Mouse (Mus musculus) neural tube, embryonic 11.5 days (tissue): ENCODE measurements around the gene Aspa. TPM values are rescaled to one million over a fixed set of nuclear protein-coding genes. Genes with fewer than 3 reads are reported as not detected.
"Not testable (repeated sequence)": the region's sequence is repeated elsewhere in the genome, so short reads cannot be mapped to it uniquely, and the experiment has no call there.

ENCODE experiments used
- ATAC-seq: fragments of 200-750 bp; cut with Nextera tagmentation; 2 replicates; pipeline ENCODE4 v1.8.0; 2017; ENCODE audit warnings: moderate number of reproducible peaks, mild to moderate bottlenecking, moderate TSS enrichment, moderate library complexity; ENCODE audit not compliant: insufficient read depth, low FRiP score, low TSS enrichment
- DNase-seq: peaks from one replicate; pipeline ENCODE4 v3.0.0-alpha.2; 2015; ENCODE audit warnings: low spot score
- H3K27ac ChIP-seq: fragments of 300-500 bp; sonication (generic); 2 replicates; pipeline ENCODE4 v1.5.1; 2014; ENCODE audit warnings: low read depth, mild to moderate bottlenecking, low read length
- H3K27me3 ChIP-seq: fragments of 300-500 bp; sonication (generic); 2 replicates; pipeline ENCODE4 v1.6.1; 2014; ENCODE audit warnings: mild to moderate bottlenecking, low read length, mixed read lengths; ENCODE audit not compliant: control insufficient read depth, insufficient read depth
- H3K36me3 ChIP-seq: fragments of 300-500 bp; sonication (generic); 2 replicates; pipeline ENCODE4 v1.6.1; 2014; ENCODE audit warnings: mild to moderate bottlenecking, low read length, moderate library complexity, mixed read lengths; ENCODE audit not compliant: control insufficient read depth, insufficient read depth
- H3K4me1 ChIP-seq: fragments of 300-500 bp; sonication (generic); 2 replicates; pipeline ENCODE4 v1.6.1; 2014; ENCODE audit warnings: low read length, mixed read lengths; ENCODE audit not compliant: control insufficient read depth, insufficient read depth
- H3K4me2 ChIP-seq: fragments of 300-500 bp; sonication (generic); 2 replicates; pipeline ENCODE4 v1.6.1; 2014; ENCODE audit warnings: low read depth, mild to moderate bottlenecking, moderate library complexity
- H3K4me3 ChIP-seq: fragments of 300-500 bp; sonication (generic); 2 replicates; pipeline ENCODE4 v1.5.1; 2014; ENCODE audit warnings: low read depth, low read length
- H3K9ac ChIP-seq: fragments of 300-500 bp; sonication (generic); 2 replicates; pipeline ENCODE4 v1.6.1; 2014; ENCODE audit warnings: mild to moderate bottlenecking, low read length
- H3K9me3 ChIP-seq: fragments of 300-500 bp; sonication (generic); 2 replicates; pipeline ENCODE4 v1.6.1; 2016; ENCODE audit warnings: low read length; ENCODE audit not compliant: control insufficient read depth
- WGBS: fragments of 180-500 bp; shearing (Covaris S2); extraction: QIAGEN DNeasy Blood & Tissue Kit; methylation state at CpG from one replicate; pipeline ENCODE4 v1.1.7; 2014; 5-methylcytosine and 5-hydroxymethylcytosine counted together
- polyA plus RNA-seq: library from polyadenylated mRNA; unstranded; fragments of >200 nt; fragmentation: Nextera tagmentation; extraction: Ambion mirVana; gene quantifications from 2 replicates; pipeline ENCODE4 v1.2.1, GENCODE M21; 2014

Aspa gene
- polyA plus RNA-seq = 0.15 TPM in 1 of 2 replicates, not detected in the other

DNA sequence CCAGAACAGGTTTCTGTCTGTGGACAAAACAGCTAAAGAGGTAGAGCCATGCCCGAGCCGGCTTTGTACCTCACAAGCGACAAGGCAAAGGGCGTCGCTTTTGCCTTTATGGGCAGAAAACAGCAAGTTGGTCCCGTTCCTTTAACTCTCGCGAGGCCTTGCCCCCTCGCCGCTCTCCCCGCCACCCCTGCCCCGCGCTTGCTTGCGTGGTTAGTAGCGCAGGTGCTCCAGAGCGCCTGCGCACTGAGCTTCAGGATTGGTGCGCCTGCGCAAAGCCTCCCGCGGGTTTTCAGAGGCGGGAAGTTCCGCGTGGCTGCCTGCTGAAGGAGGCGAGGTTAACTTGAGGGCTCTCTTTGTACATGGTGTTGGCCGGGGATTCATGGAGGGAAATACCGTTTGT is at the start of gene Aspa, which contains the start of the genes Gm49340 and Spata22:
Gene Aspa (minus strand): TSS at position 155 of the 400 bp plus-strand sequence.
Gene Gm49340 (plus strand): TSS at position 300 of the 400 bp plus-strand sequence.
Gene Spata22 (plus strand): TSS at position 300 of the 400 bp plus-strand sequence.
- 85% methylated on average over 27 of the region's 27 CpGs for WGBS
- H3K9ac ChIP-seq = no peak within 1 kb of the TSS
- H3K9me3 ChIP-seq = no peaks in the 10 kb centered on the region
- H3K4me2 ChIP-seq = no peak within 1 kb of the TSS
- DNase-seq (no peak), ATAC-seq (no peak)
- no peak within 1 kb of the TSS for H3K4me3 ChIP-seq
- no peaks in the 10 kb centered on the region for H3K27me3 ChIP-seq
- H3K4me1 ChIP-seq = no peaks in the 10 kb centered on the region
- no peaks in the 10 kb centered on the region for H3K36me3 ChIP-seq
- H3K27ac ChIP-seq = no peak within 1 kb of the TSS

DNA sequence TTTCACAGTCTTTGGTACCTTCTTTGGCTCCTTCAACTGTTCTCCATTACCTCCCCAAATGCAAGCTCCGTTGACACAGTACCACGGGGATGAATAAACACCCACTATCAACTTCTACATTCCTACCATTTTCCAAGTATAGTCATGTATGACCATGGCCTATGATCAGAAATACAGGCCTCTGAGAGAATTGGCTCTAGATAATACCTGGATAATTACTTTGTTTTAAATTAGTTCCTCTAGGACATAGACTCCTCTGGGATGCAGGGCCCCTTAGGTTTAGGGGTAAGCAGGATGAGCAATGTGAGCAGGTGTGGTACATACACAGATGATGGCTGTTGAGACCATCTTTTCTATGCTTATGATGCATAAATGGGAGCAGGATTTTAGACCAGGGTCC is 41.5 kb upstream of the Aspa start, which contains the start of gene Olfr376:
Gene Olfr376 (plus strand): TSS at position 301 of the 400 bp plus-strand sequence.
- Histone ChIP-seq H3K4me3 (no peak within 1 kb of the TSS), H3K36me3 (no peaks in the 10 kb centered on the region), H3K4me1 (no peaks in the 10 kb centered on the region), H3K27me3 (no peaks in the 10 kb centered on the region), H3K9ac (no peak within 1 kb of the TSS), H3K4me2 (no peak within 1 kb of the TSS), H3K9me3 (no peaks in the 10 kb centered on the region), H3K27ac (no peak within 1 kb of the TSS)
- ATAC-seq (no peak), DNase-seq (no peak)
- WGBS = 85% methylated on average over 2 of the region's 2 CpGs

DNA sequence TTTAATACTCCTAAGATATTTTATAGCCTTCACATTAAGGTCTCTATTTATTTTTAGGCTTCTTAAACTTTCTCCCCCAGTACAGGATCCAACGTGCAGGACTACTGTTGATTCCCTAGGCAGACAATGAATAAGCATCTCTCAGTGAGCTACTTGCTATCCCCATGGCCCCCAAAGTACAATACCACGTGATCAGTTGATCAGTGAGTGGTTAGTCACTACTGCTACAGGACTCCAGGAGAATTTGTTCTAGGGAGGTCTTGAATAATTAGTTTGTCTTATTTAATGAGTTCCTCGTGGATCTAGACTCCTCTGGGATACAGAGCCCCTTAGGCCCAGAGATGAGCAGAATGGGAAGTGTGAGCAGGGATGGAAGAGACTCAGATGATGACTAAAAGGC is 21.1 kb upstream of the Aspa start, which contains the start of gene Olfr20:
Gene Olfr20 (plus strand): TSS at position 301 of the 400 bp plus-strand sequence.
- no peak within 1 kb of the TSS for H3K4me2 ChIP-seq
- no peak within 1 kb of the TSS for H3K9ac ChIP-seq
- no peaks in the 10 kb centered on the region for H3K27me3 ChIP-seq
- 54% methylated on average over 3 of the region's 3 CpGs for WGBS
- no peak within 1 kb of the TSS for H3K4me3 ChIP-seq
- no peaks in the 10 kb centered on the region for H3K36me3 ChIP-seq
- H3K9me3 ChIP-seq = no peaks in the 10 kb centered on the region
- H3K27ac ChIP-seq = no peak within 1 kb of the TSS
- H3K4me1 ChIP-seq = no peaks in the 10 kb centered on the region
- no peak for ATAC-seq
- no peak for DNase-seq

DNA sequence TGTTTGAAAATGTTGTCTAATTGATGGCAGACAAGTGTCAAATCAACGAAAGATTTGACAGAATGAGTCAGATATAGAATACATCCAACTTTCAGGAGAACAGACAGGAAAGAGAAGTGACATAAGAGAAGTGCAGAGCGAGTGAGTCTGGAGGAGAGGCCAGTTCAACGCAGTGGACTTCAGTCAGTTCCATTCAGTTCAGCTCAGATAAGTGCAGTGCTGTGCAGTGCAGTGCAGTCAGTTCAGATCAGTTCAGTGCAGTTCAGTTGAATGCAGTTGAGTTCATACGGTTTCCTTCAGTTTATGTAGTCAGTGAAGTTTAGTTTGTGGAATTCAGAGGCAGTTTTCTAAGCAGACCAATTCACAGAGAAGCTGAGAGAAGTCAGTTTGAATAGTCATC is 7.5 kb upstream of the Aspa start:
- no peaks in the 10 kb centered on the region for H3K36me3 ChIP-seq
- no peak overlapping the region for H3K4me3 ChIP-seq
- no peak for ATAC-seq
- no peak overlapping the region for H3K27ac ChIP-seq
- DNase-seq = no peak
- no peak overlapping the region for H3K9ac ChIP-seq
- WGBS = 81% methylated on average over 4 of the region's 4 CpGs
- H3K27me3 ChIP-seq = no peaks in the 10 kb centered on the region
- H3K4me1 ChIP-seq = no peaks in the 10 kb centered on the region
- H3K9me3 ChIP-seq = no peaks in the 10 kb centered on the region
- no peak overlapping the region for H3K4me2 ChIP-seq

DNA sequence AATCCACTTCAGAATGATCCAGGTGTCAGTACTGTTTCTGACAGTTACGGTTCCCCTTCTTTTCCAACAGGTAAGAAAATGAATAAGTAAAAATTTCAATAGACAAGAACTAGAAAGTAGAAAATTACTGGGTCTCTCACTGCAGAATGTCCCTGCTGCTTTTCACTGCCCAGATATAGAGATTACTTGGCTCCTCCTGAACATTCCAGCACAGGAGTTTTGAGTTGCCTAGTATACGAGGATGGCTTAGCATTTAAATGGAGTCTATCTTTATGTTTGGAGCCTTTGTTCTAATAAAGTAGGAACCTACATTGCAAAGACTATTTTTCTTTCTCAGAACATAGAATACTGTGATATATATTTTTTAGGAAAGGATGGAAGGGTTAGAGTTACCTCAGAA is 4.0 kb upstream of the Aspa start:
- no peaks in the 10 kb centered on the region for H3K9me3 ChIP-seq
- H3K27me3 ChIP-seq = no peaks in the 10 kb centered on the region
- 77% methylated on average over 2 of the region's 2 CpGs for WGBS
- no peak for DNase-seq
- no peak for ATAC-seq
- no peak overlapping the region for H3K9ac ChIP-seq
- no peaks in the 10 kb centered on the region for H3K4me1 ChIP-seq
- no peak overlapping the region for H3K4me2 ChIP-seq
- no peak overlapping the region for H3K27ac ChIP-seq
- no peak overlapping the region for H3K4me3 ChIP-seq
- H3K36me3 ChIP-seq = no peaks in the 10 kb centered on the region

DNA sequence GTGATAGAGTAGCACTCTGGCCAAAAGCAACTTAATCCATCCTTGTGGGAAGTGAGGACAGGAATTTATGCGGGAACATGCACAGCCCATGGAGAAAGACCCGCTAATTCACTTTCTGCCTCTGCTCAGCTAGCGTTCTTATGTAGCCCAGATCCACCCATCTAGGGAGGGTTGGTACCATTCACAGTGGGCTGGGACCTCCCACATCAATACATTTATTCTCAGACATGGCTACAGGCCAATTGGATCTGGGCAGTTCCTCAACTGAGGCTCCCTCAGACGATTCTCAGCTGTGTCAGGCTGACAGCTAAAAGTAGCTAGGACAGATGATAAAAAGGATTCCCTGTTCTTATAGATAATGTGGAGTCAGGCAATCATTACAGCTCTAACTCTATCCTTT is 2.0 kb downstream of the Aspa start:
- Histone ChIP-seq H3K27ac (no peak overlapping the region), H3K9me3 (no peaks in the 10 kb centered on the region), H3K4me2 (no peak overlapping the region), H3K36me3 (no peaks in the 10 kb centered on the region), H3K4me3 (no peak overlapping the region), H3K4me1 (no peaks in the 10 kb centered on the region), H3K27me3 (no peaks in the 10 kb centered on the region), H3K9ac (no peak overlapping the region)
- DNase-seq (no peak), ATAC-seq (no peak)
- WGBS = 82% methylated on average over 4 of the region's 4 CpGs

DNA sequence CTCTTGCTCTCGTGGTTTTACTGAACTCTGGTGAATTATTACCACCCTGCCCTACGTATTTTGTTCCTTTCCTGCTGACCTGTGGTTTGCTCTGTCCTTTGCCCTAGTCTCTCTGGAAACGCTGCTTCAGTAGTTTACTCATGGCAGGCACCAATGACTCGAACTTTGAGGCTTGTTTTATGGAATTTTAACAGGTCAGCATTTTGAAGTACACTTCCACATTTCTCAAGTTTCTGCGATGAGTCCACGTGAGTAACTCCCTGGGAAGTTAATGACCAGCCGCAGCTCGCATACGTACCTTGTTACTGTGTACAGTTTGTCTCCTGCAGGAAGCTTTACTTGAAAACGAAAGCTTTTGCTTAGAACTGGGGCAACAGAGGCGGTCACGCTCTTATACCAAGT is 2.9 kb downstream of the Aspa start:
- no peak overlapping the region for H3K27ac ChIP-seq
- H3K36me3 ChIP-seq = no peaks in the 10 kb centered on the region
- H3K9ac ChIP-seq = no peak overlapping the region
- no peak overlapping the region for H3K4me3 ChIP-seq
- ATAC-seq (no peak), DNase-seq (no peak)
- no peaks in the 10 kb centered on the region for H3K27me3 ChIP-seq
- no peak overlapping the region for H3K4me2 ChIP-seq
- WGBS = 56% methylated on average over 12 of the region's 12 CpGs
- no peaks in the 10 kb centered on the region for H3K4me1 ChIP-seq
- no peaks in the 10 kb centered on the region for H3K9me3 ChIP-seq

DNA sequence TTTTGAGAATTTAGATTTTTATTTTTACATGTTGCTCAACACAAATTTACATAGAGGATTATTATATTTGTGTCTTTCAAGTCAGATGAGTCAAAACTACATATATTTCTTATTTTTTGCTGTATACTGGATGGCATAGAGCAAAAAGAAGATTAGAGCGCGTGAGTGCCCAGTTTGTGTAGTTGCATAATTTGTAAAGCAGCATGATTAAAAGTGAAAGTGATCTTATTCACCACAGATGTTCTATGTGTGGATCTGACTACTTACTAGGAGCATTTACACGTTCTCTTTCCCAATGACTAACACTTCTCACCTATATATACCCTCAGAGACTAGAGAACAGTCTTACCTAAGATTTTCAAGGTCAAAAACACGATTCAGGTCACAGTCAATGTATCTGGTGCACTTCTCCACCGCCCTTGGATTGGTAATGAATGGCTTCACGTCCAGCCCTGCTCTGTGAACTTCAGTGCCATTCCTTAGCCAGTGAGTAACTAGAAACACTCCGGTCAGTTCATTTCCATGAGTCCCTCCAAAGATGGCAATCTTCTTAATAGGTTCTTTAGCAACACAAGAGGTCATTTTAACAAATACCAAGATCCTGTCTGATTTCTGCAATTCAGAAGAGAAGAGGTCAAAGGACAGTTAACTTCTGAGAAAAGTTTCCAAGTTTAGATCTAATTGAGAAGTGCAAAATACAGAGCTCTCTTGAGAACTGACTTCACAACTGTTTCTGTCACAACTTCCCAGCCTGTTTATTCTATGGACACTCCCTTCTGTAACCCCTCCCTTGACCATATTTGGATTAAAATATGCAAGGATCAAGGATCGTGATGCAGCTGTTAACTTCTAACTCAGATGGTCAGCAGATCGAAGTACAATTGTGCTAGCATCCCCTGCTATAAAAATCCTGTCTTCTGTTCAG is 5.2 kb downstream of the Aspa start:
- 76% methylated on average over 9 of the region's 9 CpGs for WGBS
- ATAC-seq = no peak
- no peaks in the 10 kb centered on the region for H3K9me3 ChIP-seq
- DNase-seq = no peak
- no peak overlapping the region for H3K9ac ChIP-seq
- H3K27ac ChIP-seq = no peak overlapping the region
- no peaks in the 10 kb centered on the region for H3K4me1 ChIP-seq
- no peak overlapping the region for H3K4me2 ChIP-seq
- no peaks in the 10 kb centered on the region for H3K36me3 ChIP-seq
- no peaks in the 10 kb centered on the region for H3K27me3 ChIP-seq
- H3K4me3 ChIP-seq = no peak overlapping the region

DNA sequence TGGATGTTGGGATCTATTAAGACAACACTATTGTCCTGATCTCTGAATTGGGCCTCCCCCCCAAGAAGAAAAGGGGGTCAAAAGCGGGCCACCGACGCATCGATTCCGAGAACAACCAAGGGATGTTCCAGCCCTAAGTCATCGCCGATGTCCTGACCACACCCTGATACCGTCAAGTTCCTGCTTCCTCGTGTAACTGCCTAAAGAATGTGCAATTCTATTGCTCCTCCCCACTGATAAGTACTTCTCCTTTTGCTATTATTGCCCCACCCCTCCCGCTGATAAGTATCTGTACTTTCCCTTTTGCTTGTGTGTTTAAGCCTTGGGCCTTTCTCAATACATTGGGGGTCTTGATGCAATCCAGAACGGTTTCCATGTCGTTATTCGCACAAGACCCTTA is 8.3 kb downstream of the Aspa start:
- H3K9ac ChIP-seq, H3K27me3 ChIP-seq, H3K4me3 ChIP-seq, H3K4me1 ChIP-seq, H3K27ac ChIP-seq, ATAC-seq, H3K36me3 ChIP-seq, H3K9me3 ChIP-seq, H3K4me2 ChIP-seq, DNase-seq: not testable (repeated sequence)
- WGBS = 90% methylated on average over 13 of the region's 13 CpGs
